Mouse (Mus musculus): ENCODE results near the gene Gkap1.
A peak's percentile ranks its signal among the peaks of the same experiment; 100 is the strongest.

GRCm38 (mm10) chr13:58232611-58233010 is 42.9 kb downstream of the Gkap1 start:
- TF ChIP-seq CTCF (IDR thresholded peaks at IDR 0.05; ENCODE audit: control insufficient read depth, insufficient read depth, low read length) (peak; percentile 65), POLR2A (IDR thresholded peaks at IDR 0.05; ENCODE audit: borderline replicate concordance, control insufficient read depth, low read depth, low read length) (no peak)

Data from bone marrow, adult 2 months (tissue).